Mouse (Mus musculus) adrenal gland, postnatal 10 days (tissue): ENCODE results near the gene Cactin. TPM values are rescaled to one million over a fixed set of nuclear protein-coding genes. Genes with fewer than 3 reads are reported as not detected.
A peak's percentile ranks its signal among the peaks of the same experiment; 100 is the strongest.

Experiments used
- DNase-seq: peaks from one replicate; pipeline ENCODE4 v3.0.0; 2021; ENCODE audit warnings: mixed read lengths
- total RNA-seq, 2 experiments: library from RNA; stranded (reverse); gene quantifications; 2 replicates each; pipeline ENCODE4 v1.2.3; 2021

Cactin gene
- total RNA-seq, 2 experiments from 2014 or later: 29.4 to 35.4 TPM

- DNase-seq: peak; percentile 57
These were observed 22.0 kb downstream of the Cactin start, which contains the start of gene Gipc3 for GRCm38 (mm10) chr10:81342686-81343505. Gene Gipc3, minus strand, starts transcription at chr10:81343266.

GRCm38 (mm10) chr10:81344421-81345161, 23.7 kb downstream of the Cactin start:
- DNase-seq: peak; percentile 67

- no peak for DNase-seq
These were observed 24.2 kb downstream of the Cactin start for GRCm38 (mm10) chr10:81345162-81345534.

- DNase-seq: peak; percentile 90
These were observed 25.7 kb downstream of the Cactin start for GRCm38 (mm10) chr10:81346453-81347067.

- DNase-seq: peak; percentile 60
These were observed 28.2 kb downstream of the Cactin start for GRCm38 (mm10) chr10:81349146-81349545.

DNA sequence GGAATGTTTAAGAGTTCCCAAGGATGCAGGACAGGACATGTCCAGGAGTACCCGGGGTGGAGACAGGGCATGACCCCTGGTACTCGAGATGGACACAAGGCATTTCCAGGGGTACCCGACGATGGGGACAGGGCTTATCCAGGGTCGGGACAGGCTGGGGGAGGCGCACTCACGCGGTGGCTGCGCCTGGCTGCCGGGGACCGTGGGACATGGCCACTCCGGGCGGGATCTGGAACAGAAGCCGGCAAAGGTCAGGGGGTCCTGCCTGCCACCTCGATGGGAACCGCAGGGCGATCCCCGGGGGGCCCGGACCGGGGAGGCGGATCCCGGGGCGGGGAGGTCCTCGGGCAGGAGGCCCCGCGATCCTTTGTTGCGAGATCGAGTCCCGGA, 29.1 kb downstream of the Cactin start:
- no peak for DNase-seq

- peak; percentile 99 for DNase-seq
These were observed 29.6 kb downstream of the Cactin start, which contains the start of gene Hmg20b for GRCm38 (mm10) chr10:81350351-81351063. Gene Hmg20b, minus strand, starts transcription at chr10:81350480.

DNA sequence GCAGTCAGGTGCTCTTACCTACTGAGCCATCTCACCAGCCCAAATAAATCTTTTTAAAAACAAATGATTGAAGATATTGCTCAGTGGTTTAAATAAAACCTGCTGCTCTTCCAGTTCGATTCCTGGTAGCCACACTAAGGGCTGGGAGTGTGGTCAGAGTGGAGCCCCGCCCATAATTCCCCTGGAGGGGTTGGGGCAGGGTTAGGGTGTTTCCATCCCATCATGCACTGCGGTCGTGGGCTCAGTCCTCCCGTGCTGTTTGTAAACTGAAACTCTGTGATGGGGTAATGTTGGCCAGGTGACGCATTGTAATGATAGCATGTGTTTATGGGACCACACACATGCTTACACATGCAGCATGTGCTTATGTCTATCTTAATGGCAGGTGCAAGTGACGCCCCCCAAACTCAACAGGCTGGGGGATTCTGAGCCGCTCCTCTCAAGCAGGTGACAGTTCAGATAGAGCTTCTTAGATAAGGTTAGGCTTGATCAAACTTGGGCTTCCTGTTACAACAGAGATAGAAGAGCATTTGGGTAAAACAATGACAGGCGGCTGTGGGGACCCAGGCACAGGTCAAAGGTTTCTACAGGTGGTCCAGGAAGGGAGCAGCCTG, 30.9 kb downstream of the Cactin start:
- no peak for DNase-seq

GRCm38 (mm10) chr10:81354738-81355477, 34.0 kb downstream of the Cactin start:
- DNase-seq: no peak

GRCm38 (mm10) chr10:81355533-81355932, 34.6 kb downstream of the Cactin start:
- DNase-seq: no peak

GRCm38 (mm10) chr10:81356352-81356990, 35.6 kb downstream of the Cactin start:
- no peak for DNase-seq

- peak; percentile 95 for DNase-seq
These were observed 36.3 kb downstream of the Cactin start, which contains the start of gene Mfsd12 for GRCm38 (mm10) chr10:81356991-81357844. Gene Mfsd12, plus strand, starts transcription at chr10:81357491.

- DNase-seq: no peak
These were observed 37.3 kb downstream of the Cactin start for GRCm38 (mm10) chr10:81358209-81358608.

DNA sequence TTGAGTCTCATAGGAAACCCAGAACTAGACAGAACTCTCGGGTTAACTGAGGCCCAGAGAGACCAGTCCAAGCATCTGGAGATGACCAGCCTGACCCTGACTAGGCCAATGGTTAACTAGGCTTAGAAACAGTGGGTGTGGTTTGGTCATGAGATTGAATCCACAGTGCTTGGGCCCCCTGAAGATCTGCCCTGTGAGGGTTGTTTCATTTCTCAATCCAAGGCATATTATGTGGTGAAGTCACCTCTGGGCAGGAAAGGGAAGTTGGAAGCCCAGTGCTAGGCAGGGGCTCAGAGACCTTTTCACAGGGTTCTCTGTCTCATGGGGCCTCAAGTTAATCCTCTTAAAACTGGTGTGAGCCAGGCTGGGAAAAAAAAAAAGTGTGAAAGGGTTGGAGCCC, 37.9 kb downstream of the Cactin start:
- no peak for DNase-seq

- no peak for DNase-seq
These were observed 39.8 kb downstream of the Cactin start for GRCm38 (mm10) chr10:81360721-81361120.

DNA sequence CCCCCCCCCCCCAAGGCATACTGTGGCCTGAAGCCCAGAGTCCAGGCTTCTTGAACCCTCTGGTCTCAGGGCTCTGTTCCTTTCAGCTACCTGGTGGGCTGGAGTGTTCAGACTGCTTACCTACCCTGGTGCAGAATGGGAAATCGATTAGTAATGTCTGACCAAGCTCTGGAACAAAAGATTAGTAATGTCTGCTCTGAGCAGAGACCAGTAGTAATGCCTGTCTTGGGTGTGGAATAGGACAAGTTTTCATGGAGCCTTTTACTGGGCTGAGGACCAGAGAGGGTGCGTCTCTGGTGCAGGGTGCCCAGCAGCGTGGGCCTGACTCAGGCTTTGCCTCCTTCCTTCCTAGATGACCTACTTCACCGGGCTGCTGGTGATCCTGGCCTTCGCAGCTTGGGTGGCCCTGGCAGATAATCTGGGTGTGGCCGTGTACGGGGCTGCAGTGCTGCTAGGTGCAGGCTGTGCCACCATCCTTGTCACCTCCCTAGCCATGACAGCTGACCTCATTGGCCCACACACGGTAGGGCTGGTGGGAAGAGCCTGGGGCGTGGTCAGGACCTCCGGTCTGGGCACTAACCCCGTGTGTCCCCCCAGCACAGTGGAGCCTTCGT, 41.5 kb downstream of the Cactin start:
- DNase-seq: peak; percentile 23

DNA sequence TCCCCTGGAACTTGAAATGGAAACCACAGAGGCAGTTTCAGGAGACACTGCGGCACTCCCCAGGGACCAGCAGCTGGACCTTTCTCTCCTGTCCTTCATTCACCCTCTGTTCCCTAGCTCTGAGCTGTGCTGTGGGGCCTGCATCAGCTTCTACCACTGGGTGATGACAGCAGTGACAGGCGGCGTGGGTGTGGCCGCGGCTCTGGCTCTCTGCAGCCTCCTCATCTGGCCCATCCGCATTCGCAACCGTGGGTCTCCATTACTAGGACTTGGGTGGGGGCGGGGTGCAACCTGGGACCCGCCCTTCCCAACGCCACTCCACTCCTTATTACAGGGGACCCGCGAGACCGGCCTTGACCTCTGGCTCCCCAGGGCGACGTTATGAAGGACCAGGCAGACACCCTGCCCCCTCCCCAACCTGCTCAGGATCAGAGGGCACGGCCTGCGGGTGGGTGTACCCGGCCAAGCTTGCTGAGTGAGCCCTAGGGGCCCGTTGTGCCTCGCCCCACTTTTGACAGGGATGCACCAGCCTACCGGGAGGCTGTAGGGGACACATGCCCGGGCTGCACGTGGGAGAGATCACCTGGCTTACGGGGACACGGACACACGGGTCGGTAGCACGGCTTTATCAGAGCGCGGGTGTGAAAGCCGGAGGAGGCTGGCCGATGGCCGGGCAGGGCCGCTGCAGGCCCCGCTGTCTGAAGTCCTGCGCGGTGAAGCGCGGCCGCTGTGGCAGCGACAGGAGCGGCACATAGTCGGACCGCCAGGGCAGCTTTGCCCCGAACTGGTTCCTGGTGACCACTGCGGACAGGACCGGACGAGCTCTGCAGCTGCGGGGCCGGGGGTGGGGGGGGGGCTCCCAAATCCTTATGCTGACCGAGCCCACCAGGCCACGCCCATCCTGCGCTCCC, 42.8 kb downstream of the Cactin start:
- DNase-seq: peak; percentile 54

DNA sequence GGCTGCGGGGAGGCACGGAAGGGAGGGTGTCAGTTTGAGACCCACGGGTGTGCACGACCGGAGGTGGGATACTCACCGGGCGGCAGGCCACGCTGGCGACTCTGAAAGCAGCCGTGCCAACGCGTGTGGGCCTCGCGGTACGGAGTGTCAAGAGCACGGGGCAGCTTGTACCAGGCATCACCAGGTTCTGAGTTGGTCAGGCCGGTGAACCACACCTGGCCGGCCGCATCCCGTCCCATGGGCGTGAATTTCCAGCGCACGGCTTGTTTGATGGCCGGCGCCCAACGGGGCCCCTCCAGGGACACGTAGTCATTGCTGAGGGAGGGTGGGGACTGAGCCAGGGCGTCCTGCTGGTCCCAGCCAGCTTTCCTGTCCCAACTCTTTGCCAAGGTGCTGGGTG, 43.8 kb downstream of the Cactin start:
- DNase-seq: peak; percentile 76
